In the genomic region with DNA sequence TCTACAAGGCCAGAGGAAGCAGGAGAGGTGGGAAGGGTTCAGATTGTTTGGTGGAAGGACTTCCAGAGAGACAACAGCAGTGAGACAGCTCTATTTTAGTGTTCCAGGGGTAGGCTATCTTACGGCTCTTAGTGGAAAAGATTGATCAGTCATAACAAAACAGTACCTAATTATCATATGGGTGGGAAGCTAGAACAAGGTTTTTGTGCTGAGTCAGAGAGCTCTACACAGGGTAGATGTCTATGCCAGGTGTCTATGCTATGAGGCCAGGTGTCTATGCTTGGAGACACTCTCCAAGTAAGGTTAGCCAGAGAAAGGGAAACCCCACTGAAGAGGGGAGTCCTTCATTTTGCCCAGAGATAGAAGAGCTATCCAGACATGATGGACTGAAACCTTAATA, we compare ENCODE assay signal across 27 mouse cellular contexts.
"Had no signal": no experiment of that assay in that cellular context is flagged by ENCODE, and none has a peak within 500 bp of the region (broad histone marks: within the 10 kb centered on the region; RNA-seq: fewer than 3 reads in every experiment).

No protein-coding gene starts in this region.

- H3K9ac ChIP-seq: heart, embryonic 13.5 days; heart, embryonic 15.5 days; hindbrain, embryonic 12.5 days; hindbrain, embryonic 14.5 days; intestine, embryonic 15.5 days; limb, embryonic 12.5 days; liver, embryonic 13.5 days had no signal

- H3K4me1 ChIP-seq: heart, embryonic 13.5 days; intestine, embryonic 15.5 days; liver, embryonic 13.5 days had no signal

- H3K27ac ChIP-seq: gastrocnemius, adult 2 months; heart, adult 2 months; heart, embryonic 13.5 days; heart, embryonic 15.5 days; hindbrain, embryonic 10.5 days; hindbrain, embryonic 12.5 days; hindbrain, embryonic 14.5 days; intestine, embryonic 15.5 days; layer of hippocampus, adult 2 months; left cerebral cortex, adult 2 months; limb, embryonic 10.5 days; limb, embryonic 12.5 days; liver, embryonic 13.5 days had no signal

- H3K9me3 ChIP-seq: heart, embryonic 13.5 days; heart, embryonic 15.5 days; hindbrain, embryonic 10.5 days; hindbrain, embryonic 12.5 days; intestine, embryonic 15.5 days; limb, embryonic 10.5 days; limb, embryonic 12.5 days; liver, embryonic 13.5 days had no signal

- H3K27me3 ChIP-seq: heart, embryonic 13.5 days; heart, embryonic 15.5 days; hindbrain, embryonic 12.5 days; intestine, embryonic 15.5 days; limb, embryonic 12.5 days; liver, embryonic 13.5 days had no signal

- H3K4me3 ChIP-seq: gastrocnemius, adult 2 months; heart, adult 2 months; heart, embryonic 13.5 days; heart, embryonic 15.5 days; hindbrain, embryonic 10.5 days; hindbrain, embryonic 12.5 days; intestine, embryonic 15.5 days; layer of hippocampus, adult 2 months; left cerebral cortex, adult 2 months; limb, embryonic 10.5 days; limb, embryonic 12.5 days; liver, embryonic 13.5 days had no signal

- H3K36me3 ChIP-seq: heart, embryonic 13.5 days; heart, embryonic 15.5 days; hindbrain, embryonic 10.5 days; hindbrain, embryonic 12.5 days; intestine, embryonic 15.5 days; limb, embryonic 10.5 days; limb, embryonic 12.5 days; liver, embryonic 13.5 days had no signal

- ATAC-seq: hindbrain, embryonic 16.5 days; inflammation-experienced regulatory T-cells, adult 6 months; intestine, embryonic 15.5 days; intestine, postnatal 0 days had no signal

- DNase-seq: gastrocnemius, adult 2 months; gastrocnemius, postnatal 10 days; gastrocnemius, postnatal 25 days; heart, adult 2 months; heart, postnatal 4 days; kidney, adult 18-20 months; kidney, adult 8-10 months; kidney, postnatal 10 days; kidney, postnatal 25 days; kidney, postnatal 4 days; liver; liver, embryonic 13.5 days had no signal

- H3K4me2 ChIP-seq: heart, embryonic 11.5 days; heart, embryonic 13.5 days; heart, embryonic 15.5 days; hindbrain, embryonic 12.5 days; hindbrain, embryonic 14.5 days; intestine, embryonic 15.5 days; limb, embryonic 12.5 days; liver, embryonic 11.5 days; liver, embryonic 13.5 days had no signal
